Mouse (Mus musculus) embryonic facial prominence, embryonic 10.5 days (tissue): ENCODE measurements around the gene Zswim5. TPM values are rescaled to one million over a fixed set of nuclear protein-coding genes. Genes with fewer than 3 reads are reported as not detected.
A peak's percentile ranks its signal among the peaks of the same experiment; 100 is the strongest.

Source experiments
- DNase-seq: peaks from one replicate; pipeline ENCODE4 v3.0.0-alpha.2; 2017; ENCODE audit warnings: low spot score
- H3K27ac ChIP-seq: fragments of 300-500 bp; sonication (generic); replicated peaks from 2 replicates; pipeline ENCODE4 v1.5.1; 2016; ENCODE audit warnings: mild to moderate bottlenecking
- H3K27me3 ChIP-seq: fragments of 300-500 bp; sonication (generic); replicated peaks from 2 replicates; pipeline ENCODE4 v1.6.1; 2016; ENCODE audit warnings: low read depth, mild to moderate bottlenecking; ENCODE audit not compliant: poor library complexity, severe bottlenecking
- H3K36me3 ChIP-seq: fragments of 300-500 bp; sonication (generic); replicated peaks from 2 replicates; pipeline ENCODE4 v1.6.1; 2016; ENCODE audit warnings: mild to moderate bottlenecking, moderate library complexity
- H3K4me1 ChIP-seq: fragments of 300-500 bp; sonication (generic); 2 replicates; pipeline ENCODE4 v1.6.1; 2016
- H3K4me3 ChIP-seq: fragments of 300-500 bp; sonication (generic); 2 replicates; pipeline ENCODE4 v1.5.1; 2016; ENCODE audit warnings: mild to moderate bottlenecking, moderate library complexity
- H3K9me3 ChIP-seq: fragments of 300-500 bp; sonication (generic); 2 replicates; pipeline ENCODE4 v1.6.1; 2016; ENCODE audit warnings: mild to moderate bottlenecking
- WGBS: fragments of 180-500 bp; shearing (Covaris S2); methylation state at CpG from one replicate; pipeline ENCODE4 v1.1.7; 2016; 5-methylcytosine and 5-hydroxymethylcytosine counted together
- polyA plus RNA-seq: library from polyadenylated mRNA; unstranded; fragments of >200 nt; fragmentation: Nextera tagmentation; extraction: Ambion mirVana; gene quantifications from 2 replicates; pipeline ENCODE4 v1.2.1, GENCODE M21; 2016

The Zswim5 gene
- polyA plus RNA-seq, 1 experiment from 2014 or later = 2.7 TPM

DNA sequence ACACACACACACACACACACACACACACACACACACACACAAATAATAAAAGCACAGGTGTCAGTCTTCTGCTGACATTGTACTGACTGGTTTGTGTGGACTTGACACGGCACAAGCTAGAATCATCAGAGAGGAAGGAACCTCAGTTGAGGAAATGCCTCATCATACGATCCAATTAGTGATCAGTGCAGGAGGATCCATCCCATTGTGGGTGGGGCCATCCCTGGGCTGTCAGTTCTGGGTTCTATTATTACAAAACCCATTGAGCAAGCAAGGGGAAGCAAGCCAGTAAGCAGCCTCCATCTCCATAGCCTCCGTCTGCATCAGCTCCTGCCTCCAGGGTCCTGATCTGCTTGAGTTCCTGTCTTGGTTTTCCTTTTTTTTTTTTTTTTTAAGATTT, 7.3 kb upstream of the Zswim5 start:
- 70% methylated on average over 3 of the region's 3 CpGs for WGBS
- Histone ChIP-seq H3K4me3 (no peak overlapping the region), H3K4me1 (no peaks in the 10 kb centered on the region), H3K27me3 (peaks cover 6% of the 10 kb centered on the region; the same call in 1 of the 2 replicates), H3K27ac (no peak overlapping the region), H3K36me3 (no peaks in the 10 kb centered on the region), H3K9me3 (no peaks in the 10 kb centered on the region)
- no peak for DNase-seq

DNA sequence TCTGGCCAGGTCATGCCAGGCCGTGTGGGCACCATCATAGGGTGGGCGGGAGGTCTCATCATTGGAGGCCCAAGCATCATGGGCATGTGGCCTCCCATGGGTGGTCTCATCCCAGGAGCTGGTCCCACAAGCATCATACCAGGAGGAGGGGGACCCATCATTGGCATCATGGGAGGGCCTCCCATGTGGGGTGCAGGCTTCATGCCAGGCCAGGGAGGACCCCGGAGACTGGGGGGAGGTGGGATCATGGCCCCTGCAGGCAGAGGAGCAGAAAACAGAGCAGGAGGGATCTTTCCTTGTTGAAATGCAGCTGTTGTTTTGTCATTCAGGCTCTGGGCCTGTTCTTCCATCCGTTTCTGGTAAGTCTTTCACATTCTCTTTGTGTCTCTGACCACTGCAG, 2.6 kb upstream of the Zswim5 start:
- 84% methylated on average over 4 of the region's 4 CpGs for WGBS
- H3K36me3 ChIP-seq = no peaks in the 10 kb centered on the region
- H3K27me3 ChIP-seq = peaks cover 27% of the 10 kb centered on the region
- no peak for DNase-seq
- peaks cover 20% of the 10 kb centered on the region for H3K4me1 ChIP-seq
- H3K9me3 ChIP-seq = no peaks in the 10 kb centered on the region
- no peak overlapping the region for H3K4me3 ChIP-seq
- H3K27ac ChIP-seq = no peak overlapping the region

- peak overlapping the region; percentile 90 for H3K27ac ChIP-seq
- no peaks in the 10 kb centered on the region for H3K9me3 ChIP-seq
- DNase-seq = peak; percentile 63
- H3K27me3 ChIP-seq = peaks cover 27% of the 10 kb centered on the region
- no peaks in the 10 kb centered on the region for H3K36me3 ChIP-seq
- H3K4me3 ChIP-seq = peak overlapping the region; percentile 81
- peaks cover 20% of the 10 kb centered on the region for H3K4me1 ChIP-seq
- under 1% methylated on average over 15 of the region's 15 CpGs for WGBS
Observed at GRCm38 (mm10) chr4:116876630-116876994, 564 bp upstream of the Zswim5 start.

DNA sequence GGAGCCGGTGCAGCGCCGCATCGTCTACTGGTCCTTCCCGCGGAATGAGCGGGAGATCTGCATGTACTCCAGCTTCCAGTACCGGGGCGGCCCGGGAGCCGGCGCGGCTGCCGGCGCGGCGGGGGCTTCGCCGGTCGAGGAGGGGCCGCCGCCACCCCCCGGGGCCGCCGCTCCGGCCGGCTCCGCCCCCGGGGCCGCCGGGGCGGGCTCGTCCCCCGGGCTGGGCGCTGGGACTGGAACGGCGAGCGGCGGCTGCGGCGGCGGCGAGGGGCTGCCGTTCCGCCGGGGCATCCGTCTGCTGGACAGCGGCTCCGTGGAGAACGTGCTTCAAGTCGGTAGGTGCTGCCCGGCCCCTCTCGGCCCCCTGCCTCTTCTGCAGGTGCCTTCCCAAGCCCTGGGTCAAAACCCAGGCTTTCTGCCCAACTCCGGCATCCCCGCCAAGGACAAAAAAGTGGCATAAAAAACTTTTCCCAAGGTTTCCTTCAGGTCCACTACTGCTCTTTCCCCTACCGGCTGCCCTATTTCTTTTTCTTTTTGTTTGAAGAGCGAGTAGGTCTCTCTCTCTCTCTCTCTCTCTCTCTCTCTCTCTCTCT, 649 bp downstream of the Zswim5 start:
- WGBS = under 1% methylated on average over 57 of the region's 57 CpGs

DNA sequence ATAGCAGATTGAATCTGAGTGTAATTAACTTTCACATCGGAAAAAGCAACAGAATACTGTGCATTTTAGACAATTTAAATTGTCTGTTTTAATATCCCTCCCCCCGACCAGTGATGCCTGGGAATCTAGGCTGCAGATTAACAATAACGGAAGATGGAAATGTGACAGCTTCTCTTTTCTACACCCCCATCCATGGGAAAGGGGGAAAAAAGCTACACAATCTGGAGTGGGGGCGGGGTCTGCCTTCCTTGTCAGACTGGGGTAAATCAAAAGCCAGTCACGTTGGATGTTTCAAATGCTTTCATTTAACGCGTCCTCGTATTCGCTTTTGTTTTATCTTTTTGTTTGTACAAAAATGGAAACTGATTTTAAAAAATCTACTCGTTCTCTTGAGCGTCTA, 1.3 kb downstream of the Zswim5 start:
- DNase-seq = peak; percentile 51
- Histone ChIP-seq H3K4me3 (peak overlapping the region; percentile 81), H3K4me1 (peaks cover 20% of the 10 kb centered on the region), H3K9me3 (no peaks in the 10 kb centered on the region), H3K27me3 (peaks cover 27% of the 10 kb centered on the region), H3K36me3 (no peaks in the 10 kb centered on the region), H3K27ac (peak overlapping the region; percentile 90; the same call in 1 of the 2 replicates)
- WGBS = 6% methylated on average over 11 of the region's 11 CpGs

More for the DNA sequence above, 649 bp downstream of the Zswim5 start:
- peaks cover 20% of the 10 kb centered on the region for H3K4me1 ChIP-seq
- no peaks in the 10 kb centered on the region for H3K9me3 ChIP-seq
- peak overlapping the region; percentile 81 for H3K4me3 ChIP-seq
- peak; percentile 68 for DNase-seq
- H3K27ac ChIP-seq = peak overlapping the region; percentile 90
- peaks cover 27% of the 10 kb centered on the region for H3K27me3 ChIP-seq
- no peaks in the 10 kb centered on the region for H3K36me3 ChIP-seq

DNA sequence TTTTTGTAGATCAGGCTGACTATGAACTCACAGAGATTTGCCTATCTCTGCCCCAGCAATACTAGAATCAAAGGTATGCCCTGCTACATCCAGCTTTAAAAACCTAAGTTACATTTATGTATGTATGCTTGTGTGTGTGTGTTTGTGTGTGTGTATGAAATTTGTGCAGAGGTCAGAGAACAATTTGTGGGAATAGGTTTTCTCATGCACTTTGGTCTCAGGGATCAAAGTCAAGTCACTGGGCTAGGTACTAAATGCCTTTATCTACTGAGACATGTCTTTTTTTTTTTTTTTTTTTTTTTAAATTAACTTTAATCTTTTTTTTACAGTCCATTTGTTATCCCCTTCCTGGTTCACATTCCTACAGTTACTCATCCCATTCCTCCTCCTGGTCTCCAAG, 5.5 kb downstream of the Zswim5 start:
- H3K36me3 ChIP-seq = no peaks in the 10 kb centered on the region
- DNase-seq = no peak
- no peaks in the 10 kb centered on the region for H3K9me3 ChIP-seq
- peaks cover 10% of the 10 kb centered on the region; the same call in 1 of the 2 replicates for H3K4me1 ChIP-seq
- peaks cover 3% of the 10 kb centered on the region; the same call in 1 of the 2 replicates for H3K27me3 ChIP-seq
- H3K27ac ChIP-seq = no peak overlapping the region
- H3K4me3 ChIP-seq = no peak overlapping the region

DNA sequence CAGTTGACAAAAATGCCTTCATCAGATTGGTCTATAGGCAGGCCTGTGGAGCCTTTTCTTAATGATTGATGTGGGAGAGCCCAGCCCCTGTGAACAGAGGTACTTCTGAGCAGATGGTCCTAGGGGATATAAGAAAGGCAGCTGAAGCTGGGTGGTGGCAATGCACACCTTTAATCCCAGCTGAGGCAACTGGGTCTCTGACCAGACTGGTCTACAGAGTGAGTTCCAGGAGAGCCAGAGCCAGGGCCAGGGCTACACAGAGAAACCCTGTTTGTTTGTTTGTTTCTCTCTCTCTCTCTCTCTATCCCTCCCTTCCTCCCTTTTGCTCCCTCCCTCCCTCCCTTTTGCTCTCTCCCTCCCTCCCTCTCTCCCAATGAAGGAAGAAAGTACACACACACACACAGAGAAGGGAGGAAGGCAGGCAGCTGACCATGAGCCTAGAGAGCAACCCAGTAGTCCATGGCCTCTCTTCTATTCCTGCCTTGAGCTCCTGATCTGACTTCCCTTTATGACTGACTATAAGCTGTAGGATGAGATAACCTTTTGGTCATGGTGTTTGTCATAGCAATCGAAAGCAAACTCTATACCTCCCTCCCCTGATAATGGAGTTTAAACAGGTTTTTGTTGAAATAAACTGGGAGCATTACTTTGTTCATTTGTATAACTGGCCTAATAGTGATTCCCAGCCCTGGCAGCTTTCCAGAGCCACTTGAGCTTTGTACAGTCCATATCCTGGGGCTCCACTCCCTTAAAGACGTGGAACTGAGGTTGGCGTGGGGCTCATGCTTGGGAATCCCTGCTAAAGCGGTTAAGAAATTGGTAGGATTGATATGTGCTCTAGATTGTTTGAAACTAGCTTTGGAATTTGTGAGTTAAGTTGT, 17.3 kb downstream of the Zswim5 start:
- Histone ChIP-seq H3K27ac (no peak overlapping the region), H3K4me3 (no peak overlapping the region), H3K9me3 (no peaks in the 10 kb centered on the region), H3K4me1 (peaks cover 16% of the 10 kb centered on the region), H3K36me3 (no peaks in the 10 kb centered on the region), H3K27me3 (no peaks in the 10 kb centered on the region)
- no peak for DNase-seq
- WGBS = 85% methylated on average over 4 of the region's 4 CpGs

- no peak overlapping the region for H3K27ac ChIP-seq
- no peak for DNase-seq
- H3K4me1 ChIP-seq = no peaks in the 10 kb centered on the region
- no peaks in the 10 kb centered on the region for H3K27me3 ChIP-seq
- H3K4me3 ChIP-seq = no peak overlapping the region
- H3K36me3 ChIP-seq = no peaks in the 10 kb centered on the region
- 63% methylated on average over 4 of the region's 4 CpGs for WGBS
- H3K9me3 ChIP-seq = no peaks in the 10 kb centered on the region
Observed at GRCm38 (mm10) chr4:116910489-116911181, 33.5 kb downstream of the Zswim5 start.

GRCm38 (mm10) chr4:116911202-116911601, 34.0 kb downstream of the Zswim5 start:
- no peak for DNase-seq
- Histone ChIP-seq H3K9me3 (no peaks in the 10 kb centered on the region), H3K27me3 (no peaks in the 10 kb centered on the region), H3K4me3 (no peak overlapping the region), H3K27ac (no peak overlapping the region), H3K36me3 (no peaks in the 10 kb centered on the region), H3K4me1 (no peaks in the 10 kb centered on the region)
- WGBS = 67% methylated on average over 5 of the region's 5 CpGs

GRCm38 (mm10) chr4:116913318-116913717, 36.1 kb downstream of the Zswim5 start:
- WGBS = 85% methylated on average over 2 of the region's 2 CpGs
- Histone ChIP-seq H3K4me1 (no peaks in the 10 kb centered on the region), H3K27me3 (no peaks in the 10 kb centered on the region), H3K27ac (no peak overlapping the region), H3K9me3 (no peaks in the 10 kb centered on the region), H3K36me3 (no peaks in the 10 kb centered on the region), H3K4me3 (no peak overlapping the region)
- no peak for DNase-seq

DNA sequence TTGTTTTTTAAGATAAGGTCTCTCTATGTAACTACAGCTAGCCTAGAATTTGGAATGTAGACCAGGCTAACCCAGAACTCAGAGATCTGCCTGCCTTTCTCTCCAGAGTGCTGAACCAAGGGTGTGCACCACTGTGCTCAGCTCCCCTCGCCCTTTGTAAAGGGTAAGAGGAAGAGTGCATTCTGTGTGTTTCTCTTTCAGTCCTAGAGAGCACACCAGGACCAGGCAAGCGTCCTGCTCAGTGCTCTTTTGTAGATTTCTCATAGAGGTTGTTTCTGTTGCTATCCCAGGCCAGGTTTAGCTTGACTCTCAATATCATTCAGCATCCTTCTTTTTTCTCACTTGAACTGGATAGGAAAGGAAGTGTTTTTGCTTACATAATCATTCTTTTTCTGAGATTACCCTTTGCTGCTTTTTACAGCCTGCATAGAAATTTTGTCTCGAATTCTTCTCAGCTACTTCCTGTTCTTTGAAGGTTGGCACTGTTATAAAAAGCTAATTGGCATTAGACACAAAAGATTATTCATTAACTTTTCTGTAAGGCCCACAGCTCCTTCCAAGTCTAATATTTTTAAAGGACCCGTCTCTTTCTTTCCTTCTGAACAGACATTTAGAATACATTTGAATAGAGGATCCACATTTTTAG, 51.0 kb downstream of the Zswim5 start:
- DNase-seq = no peak
- Histone ChIP-seq H3K4me1 (no peaks in the 10 kb centered on the region), H3K9me3 (no peaks in the 10 kb centered on the region), H3K27me3 (no peaks in the 10 kb centered on the region), H3K36me3 (no peaks in the 10 kb centered on the region), H3K4me3 (no peak overlapping the region), H3K27ac (no peak overlapping the region)
- 71% methylated on average over 4 of the region's 4 CpGs for WGBS

GRCm38 (mm10) chr4:116939585-116939984, 62.4 kb downstream of the Zswim5 start:
- H3K27ac ChIP-seq = no peak overlapping the region
- DNase-seq = no peak
- peaks cover 18% of the 10 kb centered on the region; the same call in 1 of the 2 replicates for H3K4me1 ChIP-seq
- 71% methylated on average over 4 of the region's 4 CpGs for WGBS
- H3K36me3 ChIP-seq = no peaks in the 10 kb centered on the region
- no peaks in the 10 kb centered on the region for H3K9me3 ChIP-seq
- H3K27me3 ChIP-seq = no peaks in the 10 kb centered on the region
- no peak overlapping the region for H3K4me3 ChIP-seq
